Mouse (Mus musculus) lung, postnatal 0 days (tissue): ENCODE measurements around the gene Ppp1r1b. TPM values are rescaled to one million over a fixed set of nuclear protein-coding genes. Genes with fewer than 3 reads are reported as not detected.
"Not testable (repeated sequence)": the region's sequence is repeated elsewhere in the genome, so short reads cannot be mapped to it uniquely, and the experiment has no call there.

Experiments
- ATAC-seq: fragments of 200-750 bp; cut with Nextera tagmentation; 2 replicates; pipeline ENCODE4 v1.8.0; 2017; ENCODE audit warnings: moderate library complexity
- DNase-seq: peaks from one replicate; pipeline ENCODE4 v3.0.0-alpha.2; 2016; ENCODE audit warnings: low spot score
- H3K27ac ChIP-seq: fragments of 300-500 bp; sonication (generic); 2 replicates; pipeline ENCODE4 v1.5.1; 2014; ENCODE audit warnings: antibody characterized with exemption, mild to moderate bottlenecking, low read length, mixed read lengths
- H3K27me3 ChIP-seq: fragments of 300-500 bp; sonication (generic); replicated peaks from 2 replicates; pipeline ENCODE4 v1.6.1; 2014; ENCODE audit warnings: low read length, mixed read lengths; ENCODE audit not compliant: insufficient read depth
- H3K36me3 ChIP-seq: fragments of 300-500 bp; sonication (generic); 2 replicates; pipeline ENCODE4 v1.6.1; 2014; ENCODE audit warnings: low read length, mixed read lengths; ENCODE audit not compliant: insufficient read depth
- H3K4me1 ChIP-seq: fragments of 300-500 bp; sonication (generic); 2 replicates; pipeline ENCODE4 v1.6.1; 2014; ENCODE audit warnings: antibody characterized with exemption, low read depth, low read length, mixed read lengths; ENCODE audit not compliant: insufficient read depth
- H3K4me2 ChIP-seq: fragments of 300-500 bp; sonication (generic); replicated peaks from 2 replicates; pipeline ENCODE4 v1.6.1; 2014; ENCODE audit warnings: low read depth, mild to moderate bottlenecking, low read length, moderate library complexity, mixed read lengths
- H3K4me3 ChIP-seq: fragments of 300-500 bp; sonication (generic); 2 replicates; pipeline ENCODE4 v1.5.1; 2014; ENCODE audit warnings: low read depth, low read length
- H3K9ac ChIP-seq: fragments of 300-500 bp; sonication (generic); replicated peaks from 2 replicates; pipeline ENCODE4 v1.6.1; 2014; ENCODE audit warnings: low read depth, mild to moderate bottlenecking
- H3K9me3 ChIP-seq: fragments of 300-500 bp; sonication (generic); 2 replicates; pipeline ENCODE4 v1.6.1; 2016; ENCODE audit warnings: low read length, mixed read lengths
- CTCF ChIP-seq: IDR thresholded peaks from 2 replicates; pipeline ENCODE4 v1.5.1; 2016; ENCODE audit warnings: antibody characterized with exemption, mild to moderate bottlenecking
- EP300 ChIP-seq: IDR thresholded peaks from 2 replicates; pipeline ENCODE4 v1.6.1; 2016; ENCODE audit warnings: antibody characterized with exemption, mild to moderate bottlenecking, control low read depth
- WGBS: fragments of 180-500 bp; shearing (Covaris S2); extraction: QIAGEN DNeasy Blood & Tissue Kit; methylation state at CpG from one replicate; pipeline ENCODE4 v1.1.7; 2014; 5-methylcytosine and 5-hydroxymethylcytosine counted together
- polyA plus RNA-seq: library from polyadenylated mRNA; unstranded; fragments of >200 nt; fragmentation: Nextera tagmentation; extraction: Ambion mirVana; gene quantifications from 2 replicates; pipeline ENCODE4 v1.2.1, GENCODE M21; 2015

Gene Ppp1r1b
- polyA plus RNA-seq, 1 experiment from 2014 or later = 18.6 TPM

DNA sequence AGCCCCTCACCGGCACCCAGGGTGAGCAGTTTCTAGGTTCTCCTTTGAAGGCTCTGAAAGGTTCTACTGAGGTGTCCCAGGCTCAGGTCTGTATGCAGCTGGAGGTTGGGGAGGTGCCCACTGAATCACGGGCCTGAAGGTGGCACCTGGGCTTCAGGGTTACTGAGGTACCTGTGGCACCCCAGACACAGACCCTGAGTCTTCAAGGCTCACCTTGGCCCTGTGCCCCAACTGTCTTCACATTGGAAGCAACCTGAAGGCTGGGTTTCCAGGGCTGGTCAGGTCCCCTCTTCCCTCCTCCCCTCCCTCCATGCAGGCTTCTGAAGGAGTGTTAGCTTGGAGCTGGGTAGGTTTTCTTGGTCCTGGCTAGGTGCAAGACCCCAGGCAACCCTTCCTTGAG lies 33.4 kb downstream of the Ppp1r1b start:
- TF ChIP-seq EP300 (no peak), CTCF (no peak)
- DNase-seq = no peak
- Histone ChIP-seq H3K27me3 (peaks cover 1% of the 10 kb centered on the region; the same call in 1 of the 2 replicates), H3K4me1 (no peaks in the 10 kb centered on the region), H3K4me3 (no peak overlapping the region), H3K27ac (no peak overlapping the region), H3K9ac (no peak overlapping the region), H3K4me2 (no peak overlapping the region), H3K9me3 (no peaks in the 10 kb centered on the region), H3K36me3 (peaks cover 28% of the 10 kb centered on the region)
- no peak for ATAC-seq
- WGBS = 88% methylated on average over 2 of the region's 2 CpGs

DNA sequence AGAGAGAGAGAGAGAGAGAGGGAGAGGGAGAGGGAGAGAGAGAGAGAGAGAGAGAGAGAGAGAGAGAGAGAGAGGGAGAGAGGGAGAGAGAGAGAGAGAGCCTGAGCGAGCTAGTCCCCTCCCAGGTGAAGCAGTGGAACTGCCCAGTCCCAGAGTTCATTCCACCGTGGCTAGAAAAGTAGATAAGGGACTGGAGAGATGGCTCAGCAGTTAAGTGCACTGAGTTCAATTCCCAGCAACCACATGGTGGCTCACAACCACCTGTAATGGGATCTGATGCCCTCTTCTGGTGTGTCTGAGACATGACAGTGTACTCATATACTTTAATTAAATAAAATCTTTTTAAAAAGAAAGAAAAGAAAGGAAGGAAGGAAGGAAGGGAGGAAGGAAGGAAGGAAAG lies 34.2 kb downstream of the Ppp1r1b start:
- not testable (repeated sequence) for H3K27ac ChIP-seq, H3K9me3 ChIP-seq, H3K9ac ChIP-seq, H3K4me2 ChIP-seq, H3K27me3 ChIP-seq, ATAC-seq, DNase-seq, H3K4me1 ChIP-seq, H3K4me3 ChIP-seq
- peaks cover 20% of the 10 kb centered on the region for H3K36me3 ChIP-seq
- 20% methylated on average over 2 of the region's 2 CpGs for WGBS

DNA sequence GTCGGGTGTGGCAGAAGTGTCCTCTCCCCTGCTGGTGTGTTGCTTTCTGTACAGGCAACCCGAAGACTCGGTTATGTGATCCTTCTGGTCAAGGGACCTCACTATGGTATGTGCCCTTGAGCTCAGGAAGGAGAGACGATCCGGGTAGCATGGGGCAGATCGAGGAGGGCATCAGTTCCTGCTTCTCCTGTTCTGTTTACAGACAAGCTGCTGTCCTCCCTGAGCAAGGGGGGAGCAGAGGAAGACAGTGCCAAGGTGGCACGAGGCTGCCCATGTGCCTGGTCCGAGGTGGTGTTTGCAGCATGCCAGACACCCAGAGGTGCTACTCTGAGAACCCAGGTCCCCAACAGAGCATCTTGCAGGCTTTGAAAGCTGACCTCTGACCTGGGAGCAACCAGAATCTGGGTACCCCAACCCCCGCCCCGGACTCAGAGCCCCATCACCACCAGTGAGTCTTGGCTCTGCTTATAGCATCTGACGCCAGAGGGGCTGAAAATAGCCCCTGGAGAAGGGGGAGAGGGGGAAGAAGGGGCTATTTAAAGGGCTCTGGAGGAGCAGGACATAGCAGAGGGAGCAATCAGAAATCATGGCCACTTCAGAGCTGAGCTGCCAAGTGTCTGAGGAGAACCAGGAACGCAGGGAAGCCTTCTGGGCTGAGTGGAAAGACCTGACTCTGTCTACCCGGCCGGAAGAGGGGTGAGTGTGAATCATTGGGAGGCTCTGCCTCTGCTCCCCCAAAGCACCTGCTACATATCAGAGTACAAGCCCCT lies 35.2 kb downstream of the Ppp1r1b start, which contains the start of gene Tcap:
Gene Tcap, plus strand, starts transcription at position 551 of the 770 bp plus-strand sequence.
- H3K4me3 ChIP-seq = no peak within 1 kb of the TSS
- H3K9ac ChIP-seq = no peak within 1 kb of the TSS
- WGBS = 50% methylated on average over 14 of the region's 14 CpGs
- TF ChIP-seq EP300 (no peak), CTCF (no peak)
- no peaks in the 10 kb centered on the region for H3K4me1 ChIP-seq
- H3K4me2 ChIP-seq = no peak within 1 kb of the TSS
- ATAC-seq (no peak), DNase-seq (no peak)
- no peaks in the 10 kb centered on the region for H3K9me3 ChIP-seq
- peaks cover 12% of the 10 kb centered on the region for H3K36me3 ChIP-seq
- H3K27ac ChIP-seq = no peak within 1 kb of the TSS
- H3K27me3 ChIP-seq = peaks cover 13% of the 10 kb centered on the region; the same call in 1 of the 2 replicates

DNA sequence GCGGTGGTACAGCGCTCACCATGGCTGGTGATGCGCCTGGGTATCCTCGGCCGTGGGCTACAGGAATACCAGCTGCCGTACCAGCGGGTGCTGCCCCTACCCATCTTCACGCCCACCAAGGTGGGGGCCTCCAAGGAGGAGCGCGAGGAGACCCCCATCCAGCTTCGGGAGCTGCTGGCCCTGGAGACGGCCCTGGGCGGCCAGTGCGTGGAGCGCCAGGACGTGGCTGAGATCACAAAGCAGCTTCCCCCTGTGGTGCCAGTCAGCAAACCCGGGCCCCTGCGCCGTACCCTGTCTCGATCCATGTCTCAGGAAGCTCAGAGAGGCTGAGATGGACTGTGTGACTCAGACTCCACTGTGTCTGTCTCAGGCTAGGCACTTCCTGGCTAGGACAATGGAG lies 36.0 kb downstream of the Ppp1r1b start:
- no peak overlapping the region for H3K4me2 ChIP-seq
- no peak overlapping the region for H3K9ac ChIP-seq
- no peak for ATAC-seq
- no peak overlapping the region for H3K27ac ChIP-seq
- no peaks in the 10 kb centered on the region for H3K9me3 ChIP-seq
- WGBS = 78% methylated on average over 20 of the region's 20 CpGs
- H3K4me3 ChIP-seq = no peak overlapping the region
- H3K4me1 ChIP-seq = no peaks in the 10 kb centered on the region
- DNase-seq = no peak
- H3K27me3 ChIP-seq = peaks cover 13% of the 10 kb centered on the region; the same call in 1 of the 2 replicates
- H3K36me3 ChIP-seq = peaks cover 6% of the 10 kb centered on the region; the same call in 1 of the 2 replicates
- no peak for TF ChIP-seq EP300
- TF ChIP-seq CTCF = no peak

- H3K9me3 ChIP-seq = no peaks in the 10 kb centered on the region
- no peaks in the 10 kb centered on the region for H3K4me1 ChIP-seq
- H3K4me2 ChIP-seq = no peak overlapping the region
- no peak overlapping the region for H3K4me3 ChIP-seq
- H3K9ac ChIP-seq = no peak overlapping the region
- H3K36me3 ChIP-seq = peaks cover 6% of the 10 kb centered on the region; the same call in 1 of the 2 replicates
- DNase-seq (no peak), ATAC-seq (no peak)
- no peak overlapping the region for H3K27ac ChIP-seq
- WGBS = 73% methylated on average over 8 of the region's 8 CpGs
- TF ChIP-seq CTCF (no peak), EP300 (no peak)
- H3K27me3 ChIP-seq = peaks cover 13% of the 10 kb centered on the region; the same call in 1 of the 2 replicates
Observed at GRCm38 (mm10) chr11:98384721-98385637, 36.8 kb downstream of the Ppp1r1b start.
